Mouse (Mus musculus) left cerebral cortex, adult 9 months (tissue): ENCODE results near the gene Arhgap31.

Source experiments
- DNase-seq, 2 experiments: peaks; one replicate each; pipeline ENCODE4 v3.0.0; 2022; ENCODE audit warnings: low spot score in 2 of 2

The Arhgap31 gene

DNA sequence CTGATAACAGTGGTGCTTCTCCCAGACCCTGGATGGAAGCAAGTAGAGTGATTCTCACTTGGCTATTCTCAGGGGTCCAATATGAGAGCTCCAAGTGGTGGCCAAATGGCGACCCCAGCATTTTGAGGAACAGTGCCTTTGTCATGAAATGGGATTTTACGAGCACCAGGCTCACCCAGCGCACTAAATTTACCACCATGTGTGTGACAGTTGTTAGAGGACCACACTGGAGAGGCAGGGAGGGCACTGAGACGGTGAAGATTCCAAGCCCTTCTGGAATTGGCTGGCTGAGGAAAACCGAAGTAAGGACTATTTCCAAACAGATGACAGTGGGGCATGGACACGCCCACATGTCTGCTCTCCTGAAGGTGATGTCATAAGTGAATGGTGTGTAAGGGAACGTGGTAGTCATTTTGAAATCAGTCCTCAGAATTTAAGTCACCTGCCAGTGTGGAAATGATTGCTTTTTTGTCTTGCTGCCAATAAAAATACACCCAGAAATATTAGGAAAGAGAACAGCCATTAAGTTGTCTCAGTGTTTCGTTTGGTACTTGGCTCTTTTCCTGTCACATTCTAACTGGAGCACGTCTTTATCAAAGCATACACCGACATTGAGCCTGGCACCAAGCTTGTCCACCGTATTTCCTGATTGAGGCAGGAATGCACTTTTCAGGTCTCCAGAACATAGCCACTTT, 113.9 kb downstream of the Arhgap31 start:
- DNase-seq, result no peak

DNA sequence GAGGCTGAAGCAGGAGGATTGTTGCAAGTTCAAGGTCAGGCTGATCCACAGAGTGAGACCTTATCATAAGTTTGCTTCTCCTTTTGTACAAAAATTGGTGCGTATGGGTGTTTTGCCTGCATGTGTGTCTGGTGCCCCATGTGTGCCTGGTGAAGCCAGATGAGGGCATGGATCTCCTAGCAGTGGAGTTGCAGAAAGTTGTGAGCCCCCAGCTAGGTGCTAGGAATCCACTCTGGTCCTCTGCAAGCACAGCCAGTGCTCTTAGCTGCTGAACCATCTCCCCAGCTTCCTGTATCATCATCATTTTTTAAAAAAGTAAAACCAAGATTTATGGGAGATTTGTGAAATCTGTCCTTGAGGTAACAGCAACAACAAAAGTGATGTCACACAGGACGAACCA, 116.4 kb downstream of the Arhgap31 start:
- DNase-seq, result no peak

DNA sequence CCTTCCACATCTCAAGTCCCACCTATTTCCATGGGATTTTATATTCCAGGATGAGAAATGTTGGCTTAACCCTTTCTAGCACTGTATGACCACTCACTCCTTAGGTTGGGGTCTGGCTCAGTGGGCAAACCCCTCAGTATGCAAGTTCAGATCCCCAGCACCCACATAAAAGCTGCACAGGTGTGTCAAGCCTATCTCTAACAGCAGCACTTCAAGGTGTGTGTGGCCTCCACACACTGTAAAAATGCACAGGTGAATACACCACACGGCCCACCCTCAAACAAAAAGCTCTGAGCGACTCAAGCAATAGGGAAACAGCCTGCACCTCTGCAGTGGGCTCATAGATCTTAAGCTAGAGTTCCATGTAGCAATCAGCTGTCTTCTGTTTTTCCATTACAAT, 117.0 kb downstream of the Arhgap31 start:
- no peak for DNase-seq

DNA sequence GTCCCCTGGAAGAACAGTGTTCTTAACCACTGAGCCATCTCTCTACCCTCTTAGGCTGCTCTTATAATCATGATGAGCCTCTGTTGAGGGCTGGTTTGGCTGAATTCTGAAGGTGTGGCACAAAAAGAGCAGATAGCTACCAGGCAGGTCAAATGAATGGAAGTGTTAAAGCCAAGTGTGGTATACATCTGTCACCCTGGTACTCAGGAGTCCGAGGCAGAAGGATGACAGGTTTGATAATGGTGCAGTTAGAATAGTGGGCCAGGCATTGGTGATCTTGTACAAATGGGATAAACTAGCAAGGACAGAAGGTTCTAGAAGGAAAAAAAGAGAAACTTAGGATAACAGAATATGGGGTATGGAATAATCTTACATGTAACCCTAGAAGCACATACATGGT, 118.6 kb downstream of the Arhgap31 start:
- no peak for DNase-seq

DNA sequence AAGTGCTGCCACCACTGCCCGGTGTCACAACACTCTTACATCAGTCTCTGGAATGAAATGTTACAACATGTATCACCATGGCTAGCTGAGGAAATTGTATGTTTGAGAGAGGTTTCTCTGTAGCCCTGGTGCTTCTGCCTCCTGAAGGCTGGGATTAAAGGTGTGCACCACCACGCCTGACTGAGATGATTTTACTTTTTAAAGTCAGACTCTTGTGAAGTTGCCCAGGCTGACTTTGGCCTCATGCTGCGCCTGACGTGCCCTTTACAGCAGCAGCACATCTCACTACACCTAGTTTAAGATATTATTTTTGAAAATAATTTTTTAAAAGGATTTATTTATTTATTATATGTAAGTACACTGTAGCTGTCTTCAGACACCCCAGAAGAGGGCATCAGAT, 120.1 kb downstream of the Arhgap31 start:
- no peak for DNase-seq

DNA sequence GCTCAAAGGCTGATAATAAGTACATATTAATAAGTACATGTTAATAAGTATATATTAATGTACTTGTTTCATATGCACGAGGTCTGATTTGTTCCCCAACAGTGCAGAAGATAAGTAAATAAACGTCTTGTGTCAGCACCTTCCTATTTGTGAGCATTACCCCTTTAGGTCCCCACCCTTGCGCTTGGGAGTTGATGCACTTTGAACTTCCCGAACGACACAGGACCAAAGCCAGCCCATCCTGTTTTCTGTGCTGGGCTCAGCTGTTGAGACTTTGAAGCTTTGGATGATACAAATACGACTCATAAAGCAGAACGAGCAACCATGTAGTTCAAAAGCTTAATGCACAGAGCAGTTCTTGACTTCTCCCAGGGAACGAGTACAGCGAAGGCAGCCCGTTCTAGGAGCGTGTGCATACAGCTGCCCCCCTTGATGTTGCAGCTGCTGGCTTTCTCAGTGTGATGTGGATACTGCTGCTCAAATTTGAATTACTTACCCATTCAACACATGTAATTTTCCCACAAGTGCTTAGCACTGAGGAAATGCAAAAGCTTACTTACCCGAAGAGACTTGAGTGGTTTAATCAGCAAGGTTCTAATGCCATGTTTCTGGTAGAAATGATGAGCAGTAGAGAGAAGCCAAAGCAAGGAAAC, 120.9 kb downstream of the Arhgap31 start:
- DNase-seq, result no peak

DNA sequence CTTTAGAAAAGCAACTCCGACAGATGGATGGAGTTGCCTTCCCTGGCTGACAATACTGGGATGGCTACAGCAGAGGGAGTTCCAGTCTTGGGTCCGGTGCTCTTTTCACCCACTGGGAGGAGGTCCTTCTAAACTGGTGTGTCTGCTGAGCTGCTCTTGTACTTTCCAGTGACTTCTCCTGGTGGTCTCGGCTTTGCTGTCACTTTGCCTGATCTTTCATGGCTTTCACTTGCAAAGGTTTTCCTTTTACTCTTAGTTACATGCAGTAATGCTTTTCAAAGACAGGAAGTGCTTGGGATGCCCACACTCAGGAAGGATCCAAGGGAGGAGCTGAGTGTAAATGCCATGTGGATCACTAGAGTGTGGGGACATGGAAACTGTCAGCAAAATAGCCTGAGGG, 121.6 kb downstream of the Arhgap31 start:
- DNase-seq, result no peak

DNA sequence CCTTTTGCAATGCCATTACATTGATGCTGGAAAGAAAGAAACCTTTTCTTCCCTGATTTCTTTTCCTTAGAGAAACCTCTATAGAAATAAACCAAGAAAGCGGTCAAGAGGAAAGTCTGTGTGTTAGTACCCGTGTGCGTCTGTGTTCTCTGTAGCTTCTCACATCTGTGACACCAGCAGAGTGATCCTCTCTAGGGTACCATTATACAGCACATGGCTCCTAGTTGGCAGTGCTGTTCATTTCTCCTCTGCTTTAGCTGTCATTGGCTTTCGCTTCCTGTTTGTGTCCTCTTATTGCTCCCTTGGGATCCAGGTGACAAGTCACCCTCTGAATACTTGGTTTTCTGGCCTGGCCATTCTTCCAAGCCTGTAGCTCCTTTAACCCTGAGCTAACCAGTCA, 125.5 kb downstream of the Arhgap31 start:
- DNase-seq, result no peak

DNA sequence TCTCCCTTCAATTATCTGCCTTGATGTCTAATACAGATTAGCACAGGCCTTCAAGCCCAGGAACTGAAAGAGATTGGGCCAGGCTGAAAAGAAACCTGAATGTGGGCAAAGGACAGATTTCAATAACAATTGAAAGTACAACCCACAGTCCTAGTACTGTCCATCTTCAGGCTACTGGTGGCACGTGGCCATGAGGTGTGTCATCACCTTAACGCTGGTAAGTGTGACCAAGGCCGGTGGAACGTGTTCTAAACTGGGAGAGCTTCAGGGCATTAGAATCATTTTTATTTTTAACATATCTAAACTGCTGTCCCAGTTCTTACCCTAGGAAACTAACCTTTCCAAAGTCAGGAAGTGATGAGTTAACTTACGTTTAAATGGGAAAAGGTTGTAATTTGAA, 125.9 kb downstream of the Arhgap31 start:
- DNase-seq, result no peak

DNA sequence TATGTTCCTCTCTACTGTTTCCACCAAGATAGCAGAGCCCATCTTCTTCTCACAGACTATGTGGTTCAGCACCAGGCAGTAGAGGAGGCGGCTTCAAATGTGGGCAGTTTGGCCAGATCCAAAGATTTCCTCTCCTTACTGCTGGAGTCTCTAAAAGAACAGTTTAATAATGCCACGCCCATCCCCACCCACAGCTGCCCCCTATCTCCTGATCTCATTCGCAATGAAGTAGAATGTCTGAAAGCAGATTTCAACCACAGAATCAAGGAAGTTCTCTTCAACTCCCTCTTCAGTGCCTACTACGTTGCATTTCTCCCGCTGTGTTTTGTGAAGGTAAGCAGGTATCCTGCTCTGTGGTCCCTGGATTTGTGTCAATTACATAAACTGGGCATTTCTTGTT, 127.9 kb downstream of the Arhgap31 start:
- no peak for DNase-seq

DNA sequence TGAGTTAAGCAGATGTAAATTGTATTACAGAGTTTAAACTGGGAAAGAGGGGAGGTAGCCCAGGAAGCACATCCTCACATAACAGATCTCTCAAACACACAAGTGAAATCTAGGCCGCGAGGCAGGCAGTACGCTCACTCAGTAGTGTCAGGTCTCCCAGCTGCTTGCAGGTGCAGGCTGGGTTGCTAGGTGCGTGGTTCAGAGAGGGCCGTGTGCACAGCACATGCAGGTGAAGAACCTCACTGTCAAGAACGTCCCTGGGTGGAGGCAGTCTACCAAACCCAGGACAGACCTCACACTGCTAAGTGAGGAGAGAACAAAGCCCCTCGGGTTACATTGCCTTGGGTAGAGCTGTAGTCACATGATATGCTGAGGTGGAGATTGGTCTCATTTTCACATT, 128.3 kb downstream of the Arhgap31 start:
- no peak for DNase-seq

DNA sequence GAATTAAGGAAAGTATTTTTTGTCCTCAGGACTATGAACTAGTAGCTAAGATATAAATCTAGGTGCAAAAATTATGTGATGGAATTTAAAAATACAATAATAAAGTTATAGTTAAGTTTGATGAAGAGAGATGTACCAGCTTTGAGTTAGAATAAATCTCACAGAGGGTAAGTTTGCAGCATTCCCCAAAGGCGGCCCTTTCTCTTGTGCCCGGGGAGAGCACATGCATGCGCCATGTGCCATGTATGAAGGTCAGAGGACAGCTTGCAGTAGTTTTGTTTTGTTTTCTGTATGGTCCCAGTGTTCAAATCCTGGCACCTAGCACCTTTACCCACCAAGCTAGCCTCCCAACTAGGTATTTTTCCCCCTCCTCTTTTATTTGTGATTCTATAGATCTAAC, 141.6 kb downstream of the Arhgap31 start:
- no peak for DNase-seq

DNA sequence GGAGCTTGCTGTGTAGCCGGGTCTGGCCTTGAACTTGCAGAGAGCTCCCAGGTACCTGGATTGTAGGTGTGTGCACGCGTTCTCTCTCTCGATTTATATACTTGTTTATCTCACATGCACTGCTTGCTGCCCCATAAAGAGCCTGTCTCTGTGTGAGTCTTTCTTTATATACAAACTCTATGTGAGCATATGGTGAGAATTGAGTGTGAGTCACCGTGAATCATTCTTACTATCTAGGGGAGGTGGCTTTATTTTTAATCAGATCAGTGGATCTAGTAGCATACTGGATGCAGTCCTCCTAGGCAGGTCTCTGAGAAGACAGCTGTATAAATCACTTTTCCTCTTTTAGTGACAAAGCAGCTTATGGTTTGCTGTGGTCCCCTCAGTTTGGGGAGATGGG, 144.9 kb downstream of the Arhgap31 start:
- peak in 1 of 2 experiments; percentile 39 for DNase-seq

DNA sequence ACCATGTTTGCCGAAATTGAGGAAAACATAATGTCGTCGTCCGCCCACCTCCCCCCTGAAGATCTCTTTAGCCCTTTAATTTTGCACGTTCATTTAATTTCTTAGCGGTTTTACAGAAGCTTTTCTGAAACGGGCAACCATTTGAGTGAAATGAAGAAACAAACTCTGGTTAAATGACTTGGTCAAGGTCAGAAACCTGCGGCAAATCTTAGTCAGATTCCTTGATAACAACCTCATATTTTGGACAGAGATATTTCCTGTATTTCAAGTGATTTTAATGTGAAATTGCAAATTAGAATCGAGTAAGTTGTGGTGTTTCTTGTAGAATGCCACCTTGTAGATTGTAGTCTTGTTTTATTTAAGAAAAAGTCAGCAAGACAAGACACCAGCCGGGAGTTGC, 149.6 kb downstream of the Arhgap31 start:
- DNase-seq, result no peak

DNA sequence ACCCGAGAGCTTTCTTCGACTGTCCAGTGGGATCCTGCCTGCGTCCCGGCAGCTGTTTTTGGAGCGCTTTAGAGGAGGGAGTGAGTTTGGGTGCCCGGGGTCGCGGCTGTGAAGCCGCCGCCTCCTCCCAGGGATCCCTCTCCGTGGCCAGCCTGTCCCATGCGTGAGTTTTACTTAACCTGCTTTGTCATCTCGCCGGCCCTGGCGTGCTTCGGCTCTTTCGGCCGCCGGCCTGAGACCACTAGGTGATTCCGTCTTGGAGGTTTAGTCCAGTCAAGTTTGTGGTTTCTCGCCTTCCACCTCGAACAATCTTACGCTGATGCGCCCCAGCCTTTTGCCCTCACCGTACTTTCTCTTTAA, 150.1 kb downstream of the Arhgap31 start:
- no peak for DNase-seq

DNA sequence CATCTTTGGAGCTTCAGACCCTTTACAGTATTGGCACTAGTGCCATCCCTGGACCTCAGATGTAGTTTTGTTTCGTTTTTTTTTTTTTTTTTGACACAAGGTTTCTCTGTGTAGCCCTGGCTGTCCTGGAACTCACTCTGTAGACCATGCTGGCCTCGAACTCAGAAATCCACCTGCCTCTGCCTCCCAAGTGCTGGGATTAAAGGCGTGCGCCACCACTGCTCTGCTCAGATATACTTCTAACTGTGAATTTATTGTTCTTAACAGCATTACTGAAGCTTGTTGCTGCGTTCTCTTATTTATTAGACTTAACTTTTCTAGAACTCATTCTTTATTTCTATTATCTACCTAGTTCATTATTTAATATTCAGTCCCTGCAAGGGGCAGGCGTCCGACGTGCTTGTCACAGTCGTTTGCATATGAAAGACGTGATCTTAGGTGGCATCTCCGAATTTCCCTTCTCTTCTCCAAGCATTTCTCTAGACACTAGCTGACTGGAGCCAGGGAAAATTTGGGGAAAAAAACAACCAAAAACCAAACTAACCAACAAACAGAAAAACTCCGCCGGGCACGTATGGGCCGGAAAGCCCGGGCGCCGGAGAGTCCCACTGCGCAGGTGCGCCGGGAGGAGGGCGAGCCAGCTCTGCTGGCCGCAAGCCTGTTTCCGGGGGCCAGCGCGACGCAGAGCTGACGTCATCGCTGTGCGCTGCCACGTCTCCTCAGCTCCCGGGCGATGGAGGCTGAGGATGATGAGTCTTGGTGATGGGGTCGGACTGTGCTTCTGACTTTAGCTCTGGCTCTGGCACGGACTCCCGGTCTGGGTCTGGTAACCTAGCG, 150.7 kb downstream of the Arhgap31 start:
- DNase-seq, result peak; percentile 84 to 94

DNA sequence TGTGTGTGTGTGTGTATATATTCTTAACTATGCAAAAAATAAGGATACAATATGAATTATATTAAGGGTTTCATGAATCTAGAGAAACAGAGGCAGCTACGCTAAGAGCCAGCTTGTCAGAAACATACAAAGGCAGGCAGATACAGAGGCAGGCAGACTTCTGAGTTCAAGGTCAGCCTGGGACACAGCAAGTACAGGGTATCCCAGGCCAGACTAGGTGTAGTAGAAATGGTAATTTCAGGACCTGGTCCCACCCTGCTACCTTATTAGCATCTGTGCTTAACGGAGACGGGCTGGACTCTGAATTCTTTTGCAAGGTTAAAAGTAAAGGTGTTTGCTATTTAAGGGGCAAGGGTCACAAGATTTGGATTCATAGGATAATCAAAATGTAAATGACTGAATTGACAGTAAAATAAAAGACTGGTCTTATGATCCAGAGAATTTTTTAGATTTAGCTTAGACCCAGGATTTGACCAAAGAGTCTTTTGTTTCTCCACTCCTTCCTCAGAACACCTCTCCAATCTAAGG, 154.8 kb downstream of the Arhgap31 start, which contains the start of gene Tmem39a:
Tmem39a (plus strand) TSS at position 478 of the 528 bp plus-strand sequence.
- no peak for DNase-seq

DNA sequence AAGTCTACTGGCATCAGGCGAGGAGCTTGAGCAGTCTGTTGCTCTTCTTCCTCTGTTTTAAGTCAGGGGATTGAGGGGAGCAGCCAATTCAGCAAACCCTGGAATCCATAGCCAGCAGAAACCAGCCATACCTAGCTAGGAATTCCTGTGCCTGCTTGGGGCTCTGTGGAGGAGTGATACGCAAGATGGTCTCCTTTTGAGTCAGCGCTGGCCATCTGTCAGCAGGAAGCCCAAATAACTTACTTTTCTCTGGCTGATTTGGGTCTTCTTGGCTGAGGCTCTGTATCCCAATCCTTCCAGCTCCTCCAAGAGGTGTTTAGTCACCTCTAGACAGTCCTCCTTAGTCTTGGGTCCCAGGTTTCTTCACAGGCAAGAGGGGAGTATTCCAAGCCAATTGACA, 157.1 kb downstream of the Arhgap31 start:
- DNase-seq, result no peak

DNA sequence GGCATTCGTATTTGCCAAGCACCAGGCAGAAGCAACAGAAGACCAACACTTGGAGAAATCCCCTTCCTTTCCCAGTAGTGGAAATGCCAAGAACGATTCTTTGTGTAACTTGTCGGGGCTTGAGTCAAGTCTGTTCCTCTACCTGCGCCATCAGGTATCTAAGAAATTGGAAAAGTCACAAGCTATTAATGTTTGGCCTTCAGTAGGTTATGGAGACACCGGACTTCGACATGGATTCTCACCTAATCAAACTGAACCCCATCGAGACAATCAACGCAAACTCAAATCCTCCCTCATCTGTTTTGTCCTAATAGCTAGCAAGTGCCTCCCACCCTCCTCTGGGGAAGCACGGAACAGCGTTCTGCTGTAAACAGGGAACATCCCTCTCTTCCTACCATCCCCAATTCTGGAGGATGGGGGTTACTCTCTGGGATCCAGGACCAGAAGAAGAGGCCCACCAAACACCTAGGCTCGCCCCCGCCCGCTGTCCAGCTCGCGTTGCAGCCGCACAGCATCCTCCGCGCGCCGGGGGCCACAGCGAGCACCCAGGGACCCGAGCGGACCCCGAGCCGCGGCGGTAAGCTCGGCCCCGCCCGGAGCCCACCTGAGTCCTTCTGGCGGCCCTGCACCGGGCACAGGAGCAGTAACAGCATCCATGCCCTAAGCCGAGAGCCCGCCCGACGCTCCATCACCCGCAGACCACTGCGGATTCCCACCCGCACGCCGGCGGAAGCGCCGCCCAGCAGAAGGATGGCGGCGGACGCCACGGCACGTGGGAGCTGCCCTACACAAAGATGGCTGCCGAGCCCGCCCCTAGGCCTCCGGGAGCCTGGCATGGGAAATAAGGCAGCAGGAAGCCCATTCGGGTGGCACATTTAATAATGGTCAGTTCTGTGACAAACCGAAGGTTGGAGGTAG, 163.3 kb downstream of the Arhgap31 start, which contains the start of gene Poglut1:
Poglut1 (minus strand) TSS at position 780 of the 918 bp plus-strand sequence.
- peak in 1 of 2 experiments; percentile 81 for DNase-seq
